Mouse (Mus musculus) heart, embryonic 11.5 days (tissue): ENCODE measurements around the gene Fbxw2. TPM values are rescaled to one million over a fixed set of nuclear protein-coding genes. Genes with fewer than 3 reads are reported as not detected.
"Not testable (repeated sequence)": the region's sequence is repeated elsewhere in the genome, so short reads cannot be mapped to it uniquely, and the experiment has no call there.

Experiments used
- ATAC-seq: fragments of 200-750 bp; cut with Nextera tagmentation; replicated peaks from 2 replicates; pipeline ENCODE4 v1.8.0; 2017; ENCODE audit warnings: moderate library complexity; ENCODE audit not compliant: insufficient number of reproducible peaks, low FRiP score, low TSS enrichment
- H3K27ac ChIP-seq: fragments of 300-500 bp; sonication (generic); 2 replicates; pipeline ENCODE4 v1.5.1; 2014; ENCODE audit warnings: mild to moderate bottlenecking, low read depth, low read length
- H3K27me3 ChIP-seq: fragments of 300-500 bp; sonication (generic); 2 replicates; pipeline ENCODE4 v1.6.1; 2014; ENCODE audit warnings: mild to moderate bottlenecking, low read length, mixed read lengths; ENCODE audit not compliant: control insufficient read depth, insufficient read depth
- H3K36me3 ChIP-seq: fragments of 300-500 bp; sonication (generic); 2 replicates; pipeline ENCODE4 v1.6.1; 2014; ENCODE audit warnings: mild to moderate bottlenecking, low read length, moderate library complexity, mixed read lengths; ENCODE audit not compliant: control insufficient read depth, insufficient read depth
- H3K4me1 ChIP-seq: fragments of 300-500 bp; sonication (generic); 2 replicates; pipeline ENCODE4 v1.6.1; 2014; ENCODE audit warnings: low read length; ENCODE audit not compliant: control insufficient read depth, insufficient read depth
- H3K4me2 ChIP-seq: fragments of 300-500 bp; sonication (generic); 2 replicates; pipeline ENCODE4 v1.6.1; 2014; ENCODE audit warnings: mild to moderate bottlenecking, moderate library complexity
- H3K4me3 ChIP-seq: fragments of 300-500 bp; sonication (generic); 2 replicates; pipeline ENCODE4 v1.5.1; 2014; ENCODE audit warnings: low read depth, low read length
- H3K9ac ChIP-seq: fragments of 300-500 bp; sonication (generic); 2 replicates; pipeline ENCODE4 v1.6.1; 2014; ENCODE audit warnings: mild to moderate bottlenecking, low read depth, low read length, moderate library complexity
- H3K9me3 ChIP-seq: fragments of 300-500 bp; sonication (generic); replicated peaks from 2 replicates; pipeline ENCODE4 v1.6.1; 2016; ENCODE audit warnings: low read length; ENCODE audit not compliant: control insufficient read depth
- WGBS: fragments of 180-500 bp; shearing (Covaris S2); extraction: QIAGEN DNeasy Blood & Tissue Kit; methylation state at CpG from one replicate; pipeline ENCODE4 v1.1.7; 2014; ENCODE audit not compliant: insufficient replicate concordance; 5-methylcytosine and 5-hydroxymethylcytosine counted together
- polyA plus RNA-seq: library from polyadenylated mRNA; unstranded; fragments of >200 nt; fragmentation: Nextera tagmentation; extraction: Ambion mirVana; gene quantifications from 2 replicates; pipeline ENCODE4 v1.2.1, GENCODE M21; 2014

Gene Fbxw2
- polyA plus RNA-seq, 1 experiment from 2014 or later, result 46.9 TPM

- no peaks in the 10 kb centered on the region for H3K4me1 ChIP-seq
- no peak overlapping the region for H3K9ac ChIP-seq
- no peak overlapping the region for H3K4me2 ChIP-seq
- H3K9me3 ChIP-seq, result no peaks in the 10 kb centered on the region
- H3K27me3 ChIP-seq, result no peaks in the 10 kb centered on the region
- H3K36me3 ChIP-seq, result no peaks in the 10 kb centered on the region
- H3K27ac ChIP-seq, result no peak overlapping the region
- no peak; the same call in 1 of the 2 replicates for ATAC-seq
- no peak overlapping the region for H3K4me3 ChIP-seq
- 61% methylated on average over 2 of the region's 2 CpGs for WGBS
These were observed 63.9 kb downstream of the Fbxw2 start for GRCm38 (mm10) chr2:34762174-34762573.

- not testable (repeated sequence) for H3K27ac ChIP-seq, H3K4me1 ChIP-seq, ATAC-seq, H3K9ac ChIP-seq, H3K4me2 ChIP-seq, H3K9me3 ChIP-seq, H3K4me3 ChIP-seq, H3K36me3 ChIP-seq, H3K27me3 ChIP-seq
- 90% methylated on average over 5 of the region's 5 CpGs for WGBS
These were observed 64.8 kb downstream of the Fbxw2 start for GRCm38 (mm10) chr2:34761272-34761671.

GRCm38 (mm10) chr2:34757341-34757740 lies 68.8 kb downstream of the Fbxw2 start:
- Histone ChIP-seq H3K9me3 (no peaks in the 10 kb centered on the region), H3K36me3 (no peaks in the 10 kb centered on the region), H3K9ac (no peak overlapping the region), H3K27ac (no peak overlapping the region), H3K4me2 (no peak overlapping the region), H3K4me1 (peaks cover 4% of the 10 kb centered on the region), H3K27me3 (no peaks in the 10 kb centered on the region), H3K4me3 (no peak overlapping the region)
- 67% methylated on average over 1 of the region's 1 CpGs for WGBS
- no peak for ATAC-seq

- Histone ChIP-seq H3K4me2 (peak within 1 kb of the TSS; percentile 65), H3K4me3 (peak within 1 kb of the TSS; percentile 91), H3K4me1 (peaks cover 10% of the 10 kb centered on the region), H3K27ac (peak within 1 kb of the TSS; percentile 97), H3K9ac (peak within 1 kb of the TSS; percentile 86), H3K9me3 (no peaks in the 10 kb centered on the region), H3K36me3 (no peaks in the 10 kb centered on the region), H3K27me3 (no peaks in the 10 kb centered on the region)
- ATAC-seq, result no peak
- WGBS, result 2% methylated on average over 14 of the region's 14 CpGs
These were observed 71.4 kb downstream of the Fbxw2 start, which contains the start of gene Gapvd1 for GRCm38 (mm10) chr2:34754551-34755358. TSS of gene Gapvd1 (minus strand) at chr2:34755232.

Other genes starting within 250 kb of the Fbxw2 start
- gene Gapvd1, start 71.1 kb downstream of the Fbxw2 start, polyA plus RNA-seq, result 65.0 and 70.8 TPM in 2 replicates
- 931 and 1,133 TPM in 2 replicates for gene Hspa5, start 54.3 kb downstream of the Fbxw2 start, polyA plus RNA-seq
- 29.2 and 29.7 TPM in 2 replicates for gene Rabepk, start 26.4 kb downstream of the Fbxw2 start, polyA plus RNA-seq
- gene Gm34653, start 6.7 kb upstream of the Fbxw2 start, polyA plus RNA-seq, result not detected in 2 replicates
- 0.14 TPM in 1 of 2 replicates, not detected in the other for gene Cutal, start 48.1 kb upstream of the Fbxw2 start, polyA plus RNA-seq
- gene Psmd5, start 48.7 kb upstream of the Fbxw2 start, polyA plus RNA-seq, result 68.0 and 71.6 TPM in 2 replicates
- gene Phf19, start 87.7 kb upstream of the Fbxw2 start, polyA plus RNA-seq, result 2.7 and 5.3 TPM in 2 replicates
- 0.65 and 1.3 TPM in 2 replicates for gene Traf1, start 135.5 kb upstream of the Fbxw2 start, polyA plus RNA-seq
- 0.17 TPM in 1 of 2 replicates, not detected in the other for gene Hc, start 235.1 kb upstream of the Fbxw2 start, polyA plus RNA-seq